Mouse (Mus musculus): ENCODE results near the gene Tmod3.
"Not testable (repeated sequence)": the region's sequence is repeated elsewhere in the genome, so short reads cannot be mapped to it uniquely, and the experiment has no call there.

Tmod3 gene

GRCm38 (mm10) chr9:75495945-75496344 lies 63.5 kb downstream of the Tmod3 start:
- DNase-seq (ENCODE audit: low spot score), result no peak

GRCm38 (mm10) chr9:75494407-75495005 lies 65.0 kb downstream of the Tmod3 start:
- DNase-seq (ENCODE audit: low spot score), result no peak

GRCm38 (mm10) chr9:75488255-75488654 lies 71.2 kb downstream of the Tmod3 start:
- not testable (repeated sequence) for DNase-seq (ENCODE audit: low spot score)

GRCm38 (mm10) chr9:75485231-75485630 lies 74.2 kb downstream of the Tmod3 start:
- DNase-seq (ENCODE audit: low spot score), result no peak

GRCm38 (mm10) chr9:75480536-75481075 lies 78.9 kb downstream of the Tmod3 start:
- no peak for DNase-seq (ENCODE audit: low spot score)

GRCm38 (mm10) chr9:75479106-75479725 lies 80.2 kb downstream of the Tmod3 start:
- no peak for DNase-seq (ENCODE audit: low spot score)

- DNase-seq (ENCODE audit: low spot score), result no peak
Observed at GRCm38 (mm10) chr9:75477212-75477611, 82.2 kb downstream of the Tmod3 start.

- DNase-seq (ENCODE audit: low spot score), result no peak
Observed at GRCm38 (mm10) chr9:75468297-75468696, 91.2 kb downstream of the Tmod3 start.

GRCm38 (mm10) chr9:75467581-75467980 lies 91.9 kb downstream of the Tmod3 start:
- DNase-seq (ENCODE audit: low spot score), result no peak

GRCm38 (mm10) chr9:75466641-75467040 lies 92.8 kb downstream of the Tmod3 start:
- no peak for DNase-seq (ENCODE audit: low spot score)

GRCm38 (mm10) chr9:75465856-75466255 lies 93.6 kb downstream of the Tmod3 start:
- DNase-seq (ENCODE audit: low spot score), result no peak

GRCm38 (mm10) chr9:75463050-75463660 lies 96.3 kb downstream of the Tmod3 start:
- DNase-seq (ENCODE audit: low spot score), result no peak

- no peak for DNase-seq (ENCODE audit: low spot score)
Observed at GRCm38 (mm10) chr9:75455684-75456083, 103.8 kb downstream of the Tmod3 start.

- DNase-seq (ENCODE audit: low spot score), result no peak
Observed at GRCm38 (mm10) chr9:75453994-75454393, 105.5 kb downstream of the Tmod3 start.

GRCm38 (mm10) chr9:75448021-75448420 lies 111.4 kb downstream of the Tmod3 start:
- no peak for DNase-seq (ENCODE audit: low spot score)

Measured in ovary, postnatal 14 days (tissue).